Mouse (Mus musculus): ENCODE measurements around the gene Fkbp14.

DNA sequence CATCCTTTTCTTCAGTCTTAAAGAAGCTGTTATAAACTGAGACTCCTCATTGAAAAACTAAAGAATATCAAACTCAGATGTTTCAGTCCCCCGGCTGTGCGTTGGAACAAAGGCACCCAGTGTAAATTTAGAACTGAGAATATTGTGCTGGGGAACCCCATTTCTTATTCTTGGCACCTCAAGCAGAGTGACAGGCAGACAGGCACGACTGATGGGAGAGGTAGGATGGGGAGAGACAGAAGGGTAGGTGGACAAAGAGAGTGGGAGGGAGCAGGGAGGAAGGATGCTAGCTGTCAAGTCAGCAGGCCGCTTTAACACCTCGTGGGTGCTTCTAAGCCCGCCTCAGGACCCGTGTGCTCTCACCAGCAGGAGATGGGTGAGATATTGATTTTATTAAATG, 54.3 kb downstream of the Fkbp14 start:
- TF ChIP-seq CTCF (IDR thresholded peaks at IDR 0.05; ENCODE audit: low read depth, low read length) (no peak), POLR2A (IDR thresholded peaks at IDR 0.05; ENCODE audit: extremely low read depth, insufficient read depth, low read length) (no peak)

Measured in liver, adult 2 months (tissue).